Mouse (Mus musculus): ENCODE measurements around the gene Gdpd3. TPM values are rescaled to one million over a fixed set of nuclear protein-coding genes. Genes with fewer than 3 reads are reported as not detected.

Gdpd3 gene
- total RNA-seq, 1 experiment from 2014 or later = 26.4 TPM

DNA sequence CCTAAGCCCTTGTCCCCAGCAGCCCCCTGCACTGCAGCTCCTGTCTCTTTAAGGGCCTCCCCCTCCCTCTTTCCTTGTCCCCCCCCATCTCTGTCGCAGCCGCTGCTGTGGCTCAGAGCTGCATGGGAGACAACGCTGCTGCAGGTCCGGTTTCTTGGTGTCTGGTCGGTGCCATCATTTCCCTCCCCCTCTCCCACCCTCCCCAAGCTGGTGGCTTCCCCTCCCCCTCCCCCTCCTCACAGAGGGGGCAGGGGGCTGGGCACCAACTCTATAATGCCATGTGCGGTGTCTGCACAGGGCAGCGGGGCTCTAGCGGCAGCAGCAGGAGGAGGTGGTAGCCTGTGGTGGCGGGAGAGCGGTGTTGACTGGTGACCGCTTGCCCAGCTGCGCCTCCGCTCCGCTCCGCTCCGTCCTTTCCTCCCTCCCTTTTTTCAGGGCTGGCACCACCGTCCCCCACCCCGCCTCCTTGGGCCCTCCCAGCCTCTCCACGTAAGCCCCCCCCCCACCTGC lies 57.1 kb downstream of the Gdpd3 start:
- no peak for ATAC-seq (replicated peaks; ENCODE audit: insufficient number of reproducible peaks, low FRiP score, low TSS enrichment, poor library complexity, severe bottlenecking)

DNA sequence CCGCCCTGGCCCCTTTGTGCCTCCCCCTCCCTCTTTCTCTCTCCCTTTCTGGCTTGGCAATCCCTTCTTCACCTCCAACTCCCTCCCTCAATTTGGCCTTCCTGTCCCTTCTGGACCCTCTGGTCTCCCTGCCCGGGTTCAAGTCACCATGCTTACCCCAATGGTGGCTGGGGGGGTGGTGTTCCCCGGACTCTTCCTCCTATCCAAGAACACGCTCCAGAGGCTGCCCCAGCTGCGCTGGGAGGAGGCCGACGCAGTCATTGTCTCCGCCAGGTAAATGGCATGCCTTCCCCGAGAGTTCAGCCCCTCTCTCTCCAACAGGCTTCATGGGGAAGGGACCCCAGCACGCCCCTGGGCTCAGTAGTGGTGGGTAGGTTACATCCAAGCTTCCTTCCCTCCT lies 57.8 kb downstream of the Gdpd3 start:
- no peak for ATAC-seq (replicated peaks; ENCODE audit: insufficient number of reproducible peaks, low FRiP score, low TSS enrichment, poor library complexity, severe bottlenecking)

Other genes starting within 250 kb of the Gdpd3 start
- 127 to 175 TPM (median 140 TPM) in 3 replicates for gene Eif3c, start 199.9 kb upstream of the Gdpd3 start, total RNA-seq (2017)
- gene Apobr, start 181.4 kb upstream of the Gdpd3 start, total RNA-seq (2017) = 124 to 141 TPM (median 133 TPM) in 3 replicates
- gene Cln3, start 180.5 kb upstream of the Gdpd3 start, total RNA-seq (2017) = 74.9 to 128 TPM (median 92.8 TPM) in 3 replicates
- gene Il27, start 171.4 kb upstream of the Gdpd3 start, total RNA-seq (2017) = 8.3 to 10.4 TPM (median 9.8 TPM) in 3 replicates
- gene Nupr1, start 135.5 kb upstream of the Gdpd3 start, total RNA-seq (2017) = 212 to 314 TPM (median 272 TPM) in 3 replicates
- 37.5 to 42.9 TPM (median 42.9 TPM) in 3 replicates for gene Sgf29, start 117.0 kb upstream of the Gdpd3 start, total RNA-seq (2017)
- gene Sult1a1, start 89.9 kb upstream of the Gdpd3 start, total RNA-seq (2017) = 1.2 to 4.9 TPM in 2 of 3 replicates, not detected in the other
- 68.4 to 80.5 TPM (median 78.3 TPM) in 3 replicates for gene Bola2, start 70.9 kb upstream of the Gdpd3 start, total RNA-seq (2017)
- 3.0 to 6.2 TPM (median 6.1 TPM) in 3 replicates for gene Slx1b, start 70.5 kb upstream of the Gdpd3 start, total RNA-seq (2017)
- gene Coro1a, start 58.5 kb upstream of the Gdpd3 start, total RNA-seq (2017) = 1,450 to 2,051 TPM (median 1,984 TPM) in 3 replicates
- gene Mapk3, start 6.7 kb upstream of the Gdpd3 start, total RNA-seq (2017) = 40.9 to 55.3 TPM (median 48.6 TPM) in 3 replicates
- gene Ypel3, start 10.6 kb downstream of the Gdpd3 start, total RNA-seq (2017) = 139 to 175 TPM (median 161 TPM) in 3 replicates
- 2.0 to 3.8 TPM (median 2.2 TPM) in 3 replicates for gene Tbx6, start 15.1 kb downstream of the Gdpd3 start, total RNA-seq (2017)
- gene Ppp4c, start 26.2 kb downstream of the Gdpd3 start, total RNA-seq (2017) = 235 to 253 TPM (median 240 TPM) in 3 replicates
- gene Fam57b, start 31.3 kb downstream of the Gdpd3 start, total RNA-seq (2017) = 12.6 TPM in 1 of 3 replicates, not detected in the others
- not detected in 3 replicates for gene 4930451I11Rik, start 65.3 kb downstream of the Gdpd3 start, total RNA-seq (2017)
- gene Doc2a, start 81.1 kb downstream of the Gdpd3 start, total RNA-seq (2017) = not detected in 3 replicates
- gene Hirip3, start 95.6 kb downstream of the Gdpd3 start, total RNA-seq (2017) = 11.0 to 39.0 TPM (median 11.8 TPM) in 3 replicates
- 19.2 to 46.1 TPM (median 34.5 TPM) in 3 replicates for gene Ino80e, start 96.0 kb downstream of the Gdpd3 start, total RNA-seq (2017)
- 37.9 to 49.8 TPM (median 38.3 TPM) in 3 replicates for gene Taok2, start 118.4 kb downstream of the Gdpd3 start, total RNA-seq (2017)
- gene Tmem219, start 156.6 kb downstream of the Gdpd3 start, total RNA-seq (2017) = 37.3 to 57.4 TPM (median 43.2 TPM) in 3 replicates
- 7.9 to 31.1 TPM (median 16.9 TPM) in 3 replicates for gene Kctd13, start 162.5 kb downstream of the Gdpd3 start, total RNA-seq (2017)
- not detected in 3 replicates for gene Asphd1, start 183.2 kb downstream of the Gdpd3 start, total RNA-seq (2017)
- 0.64 to 3.6 TPM (median 1.3 TPM) in 3 replicates for gene Sez6l2, start 184.2 kb downstream of the Gdpd3 start, total RNA-seq (2017)
- gene Cdipt, start 209.6 kb downstream of the Gdpd3 start, total RNA-seq (2017) = 43.2 to 53.6 TPM (median 43.9 TPM) in 3 replicates
- gene Cdiptos, start 209.8 kb downstream of the Gdpd3 start, total RNA-seq (2017) = 2.8 to 9.8 TPM (median 5.5 TPM) in 3 replicates
- gene Mvp, start 248.3 kb downstream of the Gdpd3 start, total RNA-seq (2017) = 95.0 to 131 TPM (median 111 TPM) in 3 replicates

Measured in monocyte, adult 5-6 weeks (primary cell).